ENCODE assay signal across 9 mouse cellular contexts in the genomic region with DNA sequence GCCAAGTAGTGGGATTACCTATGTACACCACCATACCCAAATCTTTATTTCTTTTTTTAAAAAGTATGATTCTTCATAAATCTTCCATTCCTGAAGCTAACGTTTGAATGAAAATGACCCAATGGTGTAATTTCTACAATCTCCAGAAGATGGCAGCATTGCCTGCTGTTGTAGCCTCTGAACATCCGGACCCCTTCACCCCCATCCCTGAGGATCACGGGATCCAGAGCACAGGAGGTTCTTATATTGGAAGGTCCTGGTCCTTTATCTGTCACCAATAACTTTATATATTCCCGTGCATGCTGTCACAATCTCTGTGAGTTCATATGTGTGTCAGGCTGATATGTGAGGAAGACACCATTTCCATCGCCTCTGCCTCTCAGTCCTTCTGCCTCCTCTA. TPM values are rescaled to one million over a fixed set of nuclear protein-coding genes. Genes with fewer than 3 reads are reported as not detected.
DNase-seq lines count a peak whose midpoint lies in the region; ATAC-seq and TF ChIP-seq lines count a peak whose summit lies in the region.
"Had no signal": no experiment of that assay in that cellular context is flagged by ENCODE, and none has a peak within 500 bp of the region (broad histone marks: within the 10 kb centered on the region; RNA-seq: fewer than 3 reads in every experiment).

No protein-coding gene starts in this region.

- no peaks in the 10 kb centered on the region for H3K9me3 ChIP-seq in kidney, embryonic 16.5 days (ENCODE audit: low read length)
- H3K9me3 ChIP-seq in forebrain, embryonic 16.5 days (ENCODE audit: control insufficient read depth, low read length), result no peaks in the 10 kb centered on the region
- H3K9me3 ChIP-seq in neural tube, embryonic 11.5 days (ENCODE audit: control insufficient read depth, low read length), result no peaks in the 10 kb centered on the region
- H3K9me3 ChIP-seq: embryonic facial prominence, embryonic 15.5 days; liver, embryonic 15.5 days had no signal

- no peak overlapping the region for H3K27ac ChIP-seq in kidney, embryonic 16.5 days (ENCODE audit: low read length)
- H3K27ac ChIP-seq in bone marrow macrophage, adult 2 months (ENCODE audit: insufficient read depth, low read depth, low read length), result no peak overlapping the region
- no peak overlapping the region for H3K27ac ChIP-seq in forebrain, embryonic 16.5 days (ENCODE audit: low read length)
- H3K27ac ChIP-seq in neural tube, embryonic 11.5 days (ENCODE audit: low read depth, low read length), result no peak overlapping the region
- H3K27ac ChIP-seq: embryonic facial prominence, embryonic 15.5 days; liver, embryonic 15.5 days had no signal

- H3K4me1 ChIP-seq in kidney, embryonic 16.5 days (ENCODE audit: insufficient read depth, low read length), result 0 out of 2 replicates have a peak, but pooled peaks cover 7% of the 10 kb centered on the region
- no peaks in the 10 kb centered on the region for H3K4me1 ChIP-seq in bone marrow macrophage, adult 2 months (ENCODE audit: control insufficient read depth, insufficient read depth, low read length)
- H3K4me1 ChIP-seq in forebrain, embryonic 16.5 days (replicated peaks; ENCODE audit: control insufficient read depth, insufficient read depth, low read length), result no peaks in the 10 kb centered on the region
- H3K4me1 ChIP-seq in neural tube, embryonic 11.5 days (ENCODE audit: control insufficient read depth, insufficient read depth, low read length), result no peaks in the 10 kb centered on the region
- H3K4me1 ChIP-seq: embryonic facial prominence, embryonic 15.5 days; liver, embryonic 15.5 days had no signal

- no peaks in the 10 kb centered on the region for H3K36me3 ChIP-seq in kidney, embryonic 16.5 days (ENCODE audit: insufficient read depth, low read length)
- no peaks in the 10 kb centered on the region for H3K36me3 ChIP-seq in forebrain, embryonic 16.5 days (ENCODE audit: control insufficient read depth, insufficient read depth)
- no peaks in the 10 kb centered on the region for H3K36me3 ChIP-seq in neural tube, embryonic 11.5 days (ENCODE audit: control insufficient read depth, insufficient read depth, low read length)
- H3K36me3 ChIP-seq: embryonic facial prominence, embryonic 15.5 days; liver, embryonic 15.5 days had no signal

- TF ChIP-seq CTCF in bone marrow macrophage, adult 2 months (IDR thresholded peaks at IDR 0.05; ENCODE audit: low read depth, low read length), result peak; percentile 75

- WGBS in kidney, embryonic 16.5 days, result 30% methylated on average over 5 of the region's 5 CpGs
- 31% methylated on average over 5 of the region's 5 CpGs for WGBS in forebrain, embryonic 16.5 days
- WGBS in neural tube, embryonic 11.5 days, result 34% methylated on average over 5 of the region's 5 CpGs

- no peak overlapping the region for H3K4me3 ChIP-seq in kidney, embryonic 16.5 days (ENCODE audit: low read length)
- no peak overlapping the region for H3K4me3 ChIP-seq in bone marrow macrophage, adult 2 months (ENCODE audit: insufficient read depth, low read length)
- H3K4me3 ChIP-seq in forebrain, embryonic 16.5 days (replicated peaks; ENCODE audit: low read length), result no peak overlapping the region
- no peak overlapping the region for H3K4me3 ChIP-seq in neural tube, embryonic 11.5 days (ENCODE audit: low read depth, low read length)
- H3K4me3 ChIP-seq: embryonic facial prominence, embryonic 15.5 days; liver, embryonic 15.5 days had no signal

- ATAC-seq in kidney, embryonic 16.5 days (ENCODE audit: low FRiP score, low TSS enrichment), result no peak; the same call in 1 of the 2 replicates
- peak; percentile 72 for ATAC-seq in forebrain, embryonic 16.5 days
- peak; percentile 65 for ATAC-seq in neural tube, embryonic 11.5 days (ENCODE audit: insufficient read depth, low FRiP score, low TSS enrichment)

- H3K9ac ChIP-seq in kidney, embryonic 16.5 days (replicated peaks; ENCODE audit: low read length), result no peak overlapping the region
- H3K9ac ChIP-seq in forebrain, embryonic 16.5 days (replicated peaks; ENCODE audit: low read depth, low read length), result no peak overlapping the region
- H3K9ac ChIP-seq in neural tube, embryonic 11.5 days (ENCODE audit: low read length), result no peak overlapping the region
- H3K9ac ChIP-seq: embryonic facial prominence, embryonic 15.5 days; liver, embryonic 15.5 days had no signal

- H3K4me2 ChIP-seq in kidney, embryonic 16.5 days (replicated peaks; ENCODE audit: low read depth, low read length), result no peak overlapping the region
- H3K4me2 ChIP-seq in forebrain, embryonic 16.5 days (ENCODE audit: low read length), result no peak overlapping the region
- H3K4me2 ChIP-seq in neural tube, embryonic 11.5 days (ENCODE audit: low read depth), result no peak overlapping the region
- H3K4me2 ChIP-seq: embryonic facial prominence, embryonic 15.5 days; liver, embryonic 15.5 days had no signal

- TF ChIP-seq POLR2A in bone marrow macrophage, adult 2 months (IDR thresholded peaks at IDR 0.05; ENCODE audit: borderline replicate concordance, low read depth, low read length), result no peak

- no peaks in the 10 kb centered on the region for H3K27me3 ChIP-seq in kidney, embryonic 16.5 days (ENCODE audit: insufficient read depth, low read length)
- H3K27me3 ChIP-seq in forebrain, embryonic 16.5 days (replicated peaks; ENCODE audit: control insufficient read depth, insufficient read depth, low read length), result no peaks in the 10 kb centered on the region
- H3K27me3 ChIP-seq in neural tube, embryonic 11.5 days (ENCODE audit: control insufficient read depth, insufficient read depth, low read length), result no peaks in the 10 kb centered on the region
- H3K27me3 ChIP-seq: embryonic facial prominence, embryonic 15.5 days; liver, embryonic 15.5 days had no signal

- DNase-seq in kidney, adult 8-10 months, result peak; percentile 7 to 15
- DNase-seq in layer of hippocampus, adult 9-10 months (ENCODE audit: low spot score), result peak; percentile 43
- peak; percentile 25 for DNase-seq in neural tube, embryonic 11.5 days (ENCODE audit: low spot score)
- no peak for DNase-seq in urinary bladder, adult 2 months (ENCODE audit: low spot score)

RNA-seq across cellular contexts. Expression of a gene that starts 16.5 kb away (rescaled TPM):
- 0.10 and 0.20 TPM in 2 replicates for polyA plus RNA-seq in kidney, embryonic 16.5 days (2015; fragmentation: Nextera tagmentation; extraction: Ambion mirVana)
- polyA plus RNA-seq in bone marrow macrophage, adult 2 months (2012; ENCODE audit: insufficient read depth, insufficient read length, missing spikeins), result not detected in 2 replicates
- polyA plus RNA-seq in forebrain, embryonic 16.5 days (2015; fragmentation: Nextera tagmentation; extraction: Ambion mirVana), result 0.34 and 1.4 TPM in 2 replicates
- polyA plus RNA-seq in neural tube, embryonic 11.5 days (2014; fragmentation: Nextera tagmentation; extraction: Ambion mirVana), result 0.45 and 0.77 TPM in 2 replicates
- polyA plus RNA-seq in urinary bladder, adult 2 months (2012; rRNA removed), result 0.03 and 0.04 TPM in 2 replicates
- polyA plus RNA-seq: liver, embryonic 15.5 days had no signal

RNA-seq across cellular contexts. Expression of a gene that starts 48.4 kb away (rescaled TPM):
- not detected in 2 replicates for polyA plus RNA-seq in kidney, embryonic 16.5 days (2015; fragmentation: Nextera tagmentation; extraction: Ambion mirVana)
- not detected in 2 replicates for polyA plus RNA-seq in bone marrow macrophage, adult 2 months (2012; ENCODE audit: insufficient read depth, insufficient read length, missing spikeins)
- polyA plus RNA-seq in forebrain, embryonic 16.5 days (2015; fragmentation: Nextera tagmentation; extraction: Ambion mirVana), result 0.04 TPM in 1 of 2 replicates, not detected in the other
- polyA plus RNA-seq in neural tube, embryonic 11.5 days (2014; fragmentation: Nextera tagmentation; extraction: Ambion mirVana), result not detected in 2 replicates
- not detected in 2 replicates for polyA plus RNA-seq in urinary bladder, adult 2 months (2012; rRNA removed)
- polyA plus RNA-seq: embryonic facial prominence, embryonic 15.5 days; liver, embryonic 15.5 days had no signal
